Mouse (Mus musculus): ENCODE results near the gene Sp2. TPM values are rescaled to one million over a fixed set of nuclear protein-coding genes. Genes with fewer than 3 reads are reported as not detected.
A peak's percentile ranks its signal among the peaks of the same experiment; 100 is the strongest.

The Sp2 gene
- polyA plus RNA-seq, 1 experiment from 2014 or later, result 12.9 TPM

GRCm38 (mm10) chr11:97018583-97019344 lies 36.0 kb upstream of the Sp2 start:
- under 1% methylated on average over 65 of the region's 68 CpGs for WGBS
- Histone ChIP-seq H3K36me3 (no peaks in the 10 kb centered on the region), H3K9me3 (replicated peaks) (no peaks in the 10 kb centered on the region), H3K27me3 (peaks cover 94% of the 10 kb centered on the region), H3K9ac (no peak overlapping the region), H3K4me2 (peak overlapping the region; percentile 59), H3K4me3 (peak overlapping the region; percentile 40), H3K27ac (no peak overlapping the region), H3K4me1 (replicated peaks) (peaks cover 34% of the 10 kb centered on the region)
- no peak for ATAC-seq (replicated peaks; ENCODE audit: insufficient number of reproducible peaks, insufficient read depth, low FRiP score, low read depth)

DNA sequence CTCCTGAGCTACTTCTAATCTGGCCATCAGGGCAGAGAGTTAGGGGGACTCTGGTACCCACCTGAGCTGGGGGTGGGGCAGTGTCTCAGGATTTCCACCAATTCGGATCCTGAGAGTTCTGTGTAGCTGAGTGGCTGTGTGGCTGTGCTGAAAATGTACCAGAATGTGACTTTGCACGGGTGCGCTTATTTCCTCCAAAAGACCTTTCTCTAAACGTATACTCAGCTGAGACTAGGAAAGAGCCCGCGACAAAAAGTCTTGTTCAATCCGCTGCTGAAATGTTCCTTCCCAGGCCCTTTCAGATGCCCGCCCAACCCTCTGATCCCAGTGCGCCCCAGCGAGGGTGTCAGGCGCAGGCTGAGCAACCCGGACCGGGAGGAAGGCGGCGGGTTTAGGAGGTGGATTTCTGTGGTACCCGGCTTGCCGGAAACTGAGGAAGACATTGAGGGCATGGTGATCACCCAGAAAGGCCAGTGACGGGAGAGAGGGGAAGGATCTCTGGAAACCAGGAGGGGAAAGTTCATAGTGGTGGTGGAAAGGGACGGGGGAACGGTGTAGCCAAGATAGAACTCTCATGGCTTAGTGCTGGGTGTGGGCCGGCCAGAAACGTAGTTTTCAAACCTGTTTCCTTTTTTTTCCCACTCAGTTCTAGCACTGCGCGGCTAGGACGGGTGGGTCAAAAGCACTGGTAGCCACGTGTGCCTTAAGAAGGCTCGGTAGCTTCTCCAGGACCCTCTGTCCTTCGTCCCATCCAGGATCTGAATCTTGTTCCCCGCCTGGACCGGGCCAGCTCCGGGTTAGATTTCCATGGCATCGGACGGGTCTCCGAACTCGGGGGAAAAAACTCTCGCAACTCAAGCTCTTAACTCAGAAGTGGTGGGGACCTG lies 35.2 kb upstream of the Sp2 start:
- H3K4me1 ChIP-seq (replicated peaks), result peaks cover 34% of the 10 kb centered on the region
- H3K36me3 ChIP-seq, result no peaks in the 10 kb centered on the region
- 1% methylated on average over 36 of the region's 36 CpGs for WGBS
- no peak overlapping the region for H3K9ac ChIP-seq
- peaks cover 93% of the 10 kb centered on the region for H3K27me3 ChIP-seq
- peak overlapping the region; percentile 40 for H3K4me3 ChIP-seq
- no peak overlapping the region for H3K27ac ChIP-seq
- ATAC-seq (replicated peaks; ENCODE audit: insufficient number of reproducible peaks, insufficient read depth, low FRiP score, low read depth), result no peak
- peak overlapping the region; percentile 59 for H3K4me2 ChIP-seq
- no peaks in the 10 kb centered on the region for H3K9me3 ChIP-seq (replicated peaks)

- Histone ChIP-seq H3K27me3 (peaks cover 93% of the 10 kb centered on the region), H3K4me2 (no peak within 1 kb of the TSS), H3K4me3 (no peak within 1 kb of the TSS), H3K4me1 (replicated peaks) (peaks cover 6% of the 10 kb centered on the region; the same call in 1 of the 2 replicates), H3K27ac (no peak within 1 kb of the TSS), H3K9me3 (replicated peaks) (no peaks in the 10 kb centered on the region), H3K36me3 (no peaks in the 10 kb centered on the region), H3K9ac (no peak within 1 kb of the TSS)
- 17% methylated on average over 8 of the region's 8 CpGs for WGBS
- ATAC-seq (replicated peaks; ENCODE audit: insufficient number of reproducible peaks, insufficient read depth, low FRiP score, low read depth), result no peak
Measured at GRCm38 (mm10) chr11:97013121-97013670, 30.4 kb upstream of the Sp2 start, which contains the start of gene Sp6. Sp6 (plus strand) TSS chr11:97013394.

- Histone ChIP-seq H3K4me1 (replicated peaks) (no peaks in the 10 kb centered on the region; the same call in 1 of the 2 replicates), H3K27me3 (peaks cover 79% of the 10 kb centered on the region), H3K4me3 (no peak overlapping the region), H3K27ac (no peak overlapping the region), H3K9ac (no peak overlapping the region), H3K4me2 (no peak overlapping the region), H3K36me3 (no peaks in the 10 kb centered on the region), H3K9me3 (replicated peaks) (no peaks in the 10 kb centered on the region)
- no peak for ATAC-seq (replicated peaks; ENCODE audit: insufficient number of reproducible peaks, insufficient read depth, low FRiP score, low read depth)
- WGBS, result 35% methylated on average over 8 of the region's 8 CpGs
Measured at GRCm38 (mm10) chr11:97009198-97009790, 26.5 kb upstream of the Sp2 start.

GRCm38 (mm10) chr11:97007093-97007794 lies 24.5 kb upstream of the Sp2 start:
- Histone ChIP-seq H3K9ac (no peak overlapping the region), H3K9me3 (replicated peaks) (no peaks in the 10 kb centered on the region), H3K36me3 (no peaks in the 10 kb centered on the region), H3K27me3 (peaks cover 79% of the 10 kb centered on the region), H3K27ac (no peak overlapping the region), H3K4me3 (no peak overlapping the region), H3K4me1 (replicated peaks) (no peaks in the 10 kb centered on the region; the same call in 1 of the 2 replicates), H3K4me2 (no peak overlapping the region)
- 45% methylated on average over 9 of the region's 9 CpGs for WGBS
- no peak for ATAC-seq (replicated peaks; ENCODE audit: insufficient number of reproducible peaks, insufficient read depth, low FRiP score, low read depth)

- H3K27ac ChIP-seq, result no peak overlapping the region
- no peak overlapping the region for H3K9ac ChIP-seq
- no peak overlapping the region for H3K4me3 ChIP-seq
- no peak for ATAC-seq (replicated peaks; ENCODE audit: insufficient number of reproducible peaks, insufficient read depth, low FRiP score, low read depth)
- peaks cover 75% of the 10 kb centered on the region for H3K27me3 ChIP-seq
- H3K36me3 ChIP-seq, result no peaks in the 10 kb centered on the region
- H3K4me1 ChIP-seq (replicated peaks), result no peaks in the 10 kb centered on the region; the same call in 1 of the 2 replicates
- no peaks in the 10 kb centered on the region for H3K9me3 ChIP-seq (replicated peaks)
- 41% methylated on average over 5 of the region's 5 CpGs for WGBS
- no peak overlapping the region for H3K4me2 ChIP-seq
Measured at GRCm38 (mm10) chr11:97003170-97003569, 20.4 kb upstream of the Sp2 start.

DNA sequence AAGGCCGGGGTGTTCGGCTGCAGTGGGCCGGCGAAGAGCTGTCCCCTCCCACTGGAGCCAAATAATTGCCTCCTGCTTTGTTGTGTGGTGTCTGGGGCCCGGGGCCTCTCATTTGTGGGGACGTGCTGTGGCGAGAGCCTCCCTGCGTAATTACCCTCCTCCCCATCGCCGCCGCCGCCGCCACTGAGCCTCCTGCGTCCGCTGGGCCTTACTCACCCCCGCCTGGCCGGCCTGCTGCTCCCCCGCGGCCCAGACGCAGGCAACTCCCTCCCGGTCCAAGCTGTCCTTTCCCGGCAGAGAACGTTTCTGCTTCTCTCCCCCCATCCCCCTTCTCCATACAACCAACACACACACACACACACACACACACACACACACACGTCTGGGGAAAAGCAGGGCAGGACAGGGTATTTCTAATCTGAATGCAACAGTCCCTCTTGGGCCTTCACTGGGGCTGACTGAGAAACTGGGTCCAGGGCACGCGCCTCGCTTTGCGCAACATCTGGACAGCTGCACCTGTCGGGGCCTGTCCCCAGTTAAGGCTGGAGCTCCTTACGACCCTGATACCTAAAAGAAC lies 14.7 kb upstream of the Sp2 start:
- Histone ChIP-seq H3K9ac (peak overlapping the region; percentile 14), H3K4me2 (peak overlapping the region; percentile 66), H3K4me1 (replicated peaks) (peaks cover 13% of the 10 kb centered on the region), H3K27ac (no peak overlapping the region), H3K36me3 (no peaks in the 10 kb centered on the region), H3K4me3 (peak overlapping the region; percentile 38), H3K27me3 (peaks cover 81% of the 10 kb centered on the region), H3K9me3 (replicated peaks) (no peaks in the 10 kb centered on the region)
- no peak for ATAC-seq (replicated peaks; ENCODE audit: insufficient number of reproducible peaks, insufficient read depth, low FRiP score, low read depth)
- WGBS, result 8% methylated on average over 30 of the region's 30 CpGs

DNA sequence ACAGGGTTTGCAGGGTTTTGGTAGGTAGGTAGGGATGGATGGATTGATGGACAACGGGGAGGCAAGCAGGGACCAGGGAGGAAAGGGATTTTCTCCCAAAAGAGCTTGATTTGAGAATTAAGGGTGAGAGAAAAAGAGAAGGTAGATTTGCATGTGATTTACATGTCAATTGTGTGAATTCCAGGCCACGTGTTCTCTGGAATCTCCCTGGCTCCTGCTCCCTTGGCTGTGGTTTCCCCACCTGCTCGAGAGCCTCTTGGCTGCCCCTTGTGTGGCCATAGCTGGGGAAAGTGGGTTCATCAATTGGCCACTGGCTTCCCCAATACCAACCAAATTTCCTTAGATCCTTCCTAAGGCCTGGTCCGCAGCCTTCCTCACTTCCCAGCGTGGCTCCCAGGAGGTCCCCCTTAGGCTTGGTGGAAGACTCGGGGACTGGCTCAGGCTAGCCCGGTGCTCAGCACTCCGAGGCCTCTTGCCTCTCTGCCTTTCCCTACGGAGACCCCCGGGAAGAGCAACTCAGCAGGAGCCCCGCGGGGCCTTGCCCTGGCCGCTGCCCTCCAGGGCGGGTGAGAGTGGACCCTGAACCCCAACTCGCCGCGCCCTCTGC lies 14.1 kb upstream of the Sp2 start:
- H3K4me3 ChIP-seq, result peak overlapping the region; percentile 38
- peak overlapping the region; percentile 66 for H3K4me2 ChIP-seq
- H3K27me3 ChIP-seq, result peaks cover 75% of the 10 kb centered on the region
- H3K27ac ChIP-seq, result no peak overlapping the region
- ATAC-seq (replicated peaks; ENCODE audit: insufficient number of reproducible peaks, insufficient read depth, low FRiP score, low read depth), result no peak
- peak overlapping the region; percentile 14 for H3K9ac ChIP-seq
- WGBS, result 17% methylated on average over 17 of the region's 17 CpGs
- H3K36me3 ChIP-seq, result no peaks in the 10 kb centered on the region
- peaks cover 13% of the 10 kb centered on the region for H3K4me1 ChIP-seq (replicated peaks)
- H3K9me3 ChIP-seq (replicated peaks), result no peaks in the 10 kb centered on the region

DNA sequence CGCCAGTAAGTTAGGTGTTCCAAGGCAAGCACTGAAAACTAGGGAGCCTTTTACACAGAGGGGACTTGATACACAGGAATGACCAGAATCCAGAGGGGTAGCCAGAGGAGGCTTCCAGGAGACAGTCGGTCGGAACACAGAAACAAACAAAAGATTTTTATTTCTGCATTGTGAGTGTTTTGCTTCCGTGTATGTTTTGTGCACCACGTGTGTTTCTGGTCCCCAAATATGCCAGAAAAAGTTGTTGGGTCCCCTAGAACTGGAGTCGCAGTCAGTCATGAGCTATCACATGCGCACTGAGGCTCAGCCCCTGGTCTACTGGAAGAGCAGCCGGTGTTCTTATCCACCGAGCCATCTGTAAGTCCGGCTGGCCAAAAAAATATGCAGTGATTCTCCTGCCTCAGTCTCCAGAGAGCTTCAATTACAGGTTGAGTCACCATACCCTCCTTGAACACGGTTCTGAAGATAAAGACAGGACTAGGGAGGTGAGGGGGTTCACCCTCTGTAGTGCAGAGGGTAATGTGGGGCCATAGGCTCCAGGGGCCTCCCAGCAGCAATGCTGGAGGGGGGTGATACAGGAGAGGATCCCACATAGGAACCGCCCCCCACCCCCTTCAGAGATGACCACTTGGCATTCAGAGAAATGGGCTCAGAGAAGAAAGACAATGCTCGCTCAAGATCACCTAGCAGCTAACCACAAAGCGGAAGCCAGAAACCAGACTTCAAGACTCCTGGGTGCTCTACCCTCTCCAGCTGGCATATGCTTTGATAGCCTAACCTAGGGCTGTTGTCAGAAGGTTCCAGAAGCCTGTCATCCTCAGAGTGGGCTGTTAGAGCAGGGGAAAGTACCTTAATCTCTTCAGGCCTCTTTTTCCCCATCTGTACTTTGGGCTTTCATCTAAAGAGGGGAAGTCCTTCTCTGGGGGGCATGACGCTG lies 13.3 kb upstream of the Sp2 start:
- 66% methylated on average over 15 of the region's 15 CpGs for WGBS
- no peaks in the 10 kb centered on the region for H3K36me3 ChIP-seq
- H3K9ac ChIP-seq, result no peak overlapping the region
- no peak overlapping the region for H3K4me3 ChIP-seq
- H3K27me3 ChIP-seq, result peaks cover 75% of the 10 kb centered on the region
- ATAC-seq (replicated peaks; ENCODE audit: insufficient number of reproducible peaks, insufficient read depth, low FRiP score, low read depth), result no peak
- H3K27ac ChIP-seq, result no peak overlapping the region
- peaks cover 13% of the 10 kb centered on the region for H3K4me1 ChIP-seq (replicated peaks)
- H3K4me2 ChIP-seq, result no peak overlapping the region
- no peaks in the 10 kb centered on the region for H3K9me3 ChIP-seq (replicated peaks)

All from heart, embryonic 15.5 days (tissue).